Mouse (Mus musculus) layer of hippocampus, adult 9-10 months (tissue): ENCODE results near the gene Aaas.
"Not testable (repeated sequence)": the region's sequence is repeated elsewhere in the genome, so short reads cannot be mapped to it uniquely, and the experiment has no call there.

Experiments
- DNase-seq: peaks from one replicate; pipeline ENCODE4 v3.0.0; 2022; ENCODE audit warnings: low spot score

Aaas gene

DNA sequence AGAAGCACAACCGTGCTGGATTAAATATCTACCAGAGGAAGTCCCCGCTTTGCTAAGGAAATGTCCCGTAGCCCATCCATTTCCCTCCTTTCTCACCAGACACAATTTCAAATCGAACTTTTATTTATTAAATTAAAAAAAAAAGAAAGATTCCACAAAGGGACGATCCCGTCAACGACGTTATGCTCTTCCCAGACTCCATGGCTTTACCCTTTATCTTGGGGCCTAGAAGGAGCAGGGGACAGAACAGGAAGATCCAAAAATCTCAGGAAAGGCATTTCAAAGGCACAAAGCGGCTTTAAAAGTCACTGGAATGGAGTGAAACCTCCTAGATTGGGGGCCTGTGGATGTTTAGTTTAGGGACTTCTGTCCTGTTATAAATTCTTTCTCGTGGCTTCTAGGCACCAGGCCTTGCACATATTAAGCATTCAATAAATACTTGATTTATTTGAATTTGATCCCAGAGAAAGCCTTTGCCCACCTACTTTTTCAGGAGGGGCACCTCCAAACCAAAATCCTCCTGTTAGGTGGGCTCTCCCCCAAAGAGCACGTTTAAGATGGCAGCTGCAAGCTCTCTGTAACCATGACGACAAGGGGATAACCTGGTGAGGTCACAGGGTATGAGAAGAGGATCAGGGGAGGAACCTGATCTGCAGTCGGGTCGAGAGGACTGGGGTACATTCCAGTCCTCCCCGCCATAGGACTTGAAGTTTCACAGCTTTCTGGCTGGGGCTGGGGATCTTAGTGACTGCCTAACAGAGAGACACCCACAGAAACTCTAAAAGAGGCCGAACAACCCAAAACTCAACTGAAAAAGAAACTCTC, 6.1 kb upstream of the Aaas start:
- DNase-seq, result no peak

DNA sequence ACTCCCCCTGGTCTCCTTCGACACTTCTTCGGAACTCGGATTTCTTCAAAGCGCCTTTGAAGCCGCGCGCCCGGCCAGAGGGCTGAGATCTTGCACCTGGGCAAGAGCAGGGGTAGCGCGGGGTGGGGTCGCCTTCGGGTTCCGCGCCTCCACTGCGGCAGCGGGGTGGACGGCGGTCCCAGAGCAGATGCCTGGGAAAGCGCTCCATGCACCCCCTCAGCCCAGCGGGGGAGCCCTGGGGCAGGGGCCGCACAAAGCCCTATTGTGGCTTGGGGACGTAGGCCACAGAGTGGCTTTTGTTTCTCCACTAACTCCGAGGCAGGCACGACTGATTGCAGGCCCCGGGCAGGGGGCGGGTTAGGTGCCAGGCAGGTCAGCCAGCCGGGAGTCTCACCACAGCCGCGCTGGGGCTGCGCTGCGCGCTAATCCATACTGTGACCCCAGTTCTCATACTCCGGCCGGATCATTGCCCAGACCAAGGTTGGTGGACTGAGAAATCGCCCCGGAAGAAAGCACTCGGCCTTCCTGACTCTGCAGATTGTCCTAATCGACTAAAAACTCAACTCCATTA, 5.4 kb upstream of the Aaas start:
- no peak for DNase-seq

DNA sequence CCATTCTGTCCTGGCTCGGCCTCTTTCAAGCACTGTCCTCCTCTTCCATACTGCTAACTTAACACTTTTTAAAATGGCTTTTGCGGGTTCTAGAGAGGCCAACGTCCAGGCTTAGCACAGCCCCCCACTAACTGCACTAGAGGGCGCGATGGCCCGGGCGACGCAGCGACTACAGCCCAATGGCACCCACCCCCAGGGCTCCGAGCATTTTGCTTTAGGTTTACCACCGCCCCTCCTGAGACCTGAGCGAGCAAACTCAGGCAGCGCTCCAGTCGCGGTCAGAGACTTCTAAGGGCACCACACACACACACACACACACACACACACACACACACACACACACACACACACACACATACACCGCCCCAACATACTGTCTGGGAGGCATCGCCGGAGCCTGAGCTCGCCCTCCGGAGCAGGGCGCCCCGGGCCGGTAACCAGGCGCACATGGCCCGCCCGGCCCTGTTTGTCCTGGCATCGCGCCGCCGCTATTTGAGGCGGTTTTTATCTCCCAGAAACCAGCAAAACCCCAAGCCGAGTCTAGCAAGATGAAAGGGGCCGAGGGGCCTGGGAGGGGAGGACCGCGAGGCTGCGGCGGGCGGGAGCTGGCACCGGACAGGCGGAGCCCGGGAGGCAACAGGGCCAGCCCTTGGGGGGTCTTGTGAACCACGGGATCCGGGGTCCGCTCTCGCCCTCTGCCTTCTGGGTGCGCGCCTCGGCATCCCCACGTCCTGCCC, 4.7 kb upstream of the Aaas start:
- no peak for DNase-seq

DNA sequence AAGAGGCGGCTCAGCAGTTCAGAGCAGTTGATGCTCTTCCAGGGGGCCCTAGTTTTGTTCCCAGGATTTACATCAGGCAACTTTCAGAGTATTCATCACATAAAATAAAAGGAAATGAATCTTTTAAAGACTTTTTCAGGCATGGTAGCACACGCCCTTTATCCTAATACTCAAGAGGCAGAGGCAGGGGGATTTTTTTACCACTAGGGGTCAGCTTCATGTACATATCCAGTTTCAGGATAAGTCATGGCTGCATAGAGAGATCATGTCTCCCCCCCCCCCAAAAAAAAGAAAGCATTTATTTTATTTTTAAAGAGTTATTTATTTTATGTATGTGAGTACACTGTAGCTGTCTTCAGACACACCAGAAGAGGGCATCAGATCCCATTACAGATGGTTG, 3.4 kb upstream of the Aaas start:
- no peak for DNase-seq

DNA sequence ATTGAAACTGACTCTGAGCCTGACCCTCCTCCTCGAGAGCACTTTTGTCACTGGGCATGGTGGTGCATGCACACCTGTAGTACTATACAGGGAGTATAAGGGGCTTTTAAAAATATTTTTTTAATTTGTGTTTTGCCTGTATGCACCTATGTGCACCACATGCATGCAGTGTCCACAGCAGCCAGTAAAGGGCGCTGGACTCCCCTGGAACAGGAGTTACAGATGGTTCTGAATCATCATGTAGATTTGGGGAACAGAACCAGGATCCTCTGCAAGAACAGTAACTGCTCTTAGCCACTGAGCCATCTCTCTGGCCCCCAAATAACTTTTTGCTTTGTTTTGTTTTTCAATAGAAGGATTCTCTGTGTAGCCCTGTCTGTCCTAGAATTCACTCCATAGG, 1.6 kb upstream of the Aaas start:
- no peak for DNase-seq

DNA sequence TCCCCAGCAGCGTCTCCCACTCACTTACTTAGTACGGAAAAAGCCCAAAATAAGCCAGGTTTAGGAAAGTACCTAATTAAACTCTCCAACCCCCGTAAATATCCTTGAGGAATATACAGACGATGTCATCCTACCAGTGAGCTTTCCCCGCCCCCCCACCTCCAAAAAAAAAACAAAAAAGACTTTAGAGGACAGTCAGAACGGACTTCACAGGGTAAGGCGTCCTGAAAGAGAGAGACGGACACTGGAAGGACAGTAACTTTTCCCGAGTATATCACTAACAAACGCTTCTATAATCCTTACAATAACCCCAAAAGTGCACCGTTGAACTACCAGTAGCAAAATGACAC, 346 bp upstream of the Aaas start:
- no peak for DNase-seq

DNA sequence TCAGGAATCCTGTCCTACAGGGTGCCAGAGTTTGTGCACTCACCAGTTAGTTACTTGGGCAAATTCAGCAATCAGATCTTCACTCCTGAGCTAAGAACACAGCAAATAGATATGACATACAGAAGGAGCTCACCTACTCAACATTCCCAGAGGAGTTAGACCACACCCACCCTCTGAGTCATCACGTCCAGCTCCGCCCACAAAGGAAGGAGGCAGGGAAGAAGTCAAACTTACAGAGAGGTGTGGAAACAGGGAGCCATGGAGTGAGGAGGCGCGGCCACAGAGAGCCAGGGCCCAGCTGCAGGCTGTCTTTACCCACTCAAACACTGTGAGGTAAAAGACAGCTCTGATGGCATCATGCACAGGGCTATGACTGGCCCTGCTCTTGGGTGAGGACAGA, 4.1 kb downstream of the Aaas start:
- no peak for DNase-seq

DNA sequence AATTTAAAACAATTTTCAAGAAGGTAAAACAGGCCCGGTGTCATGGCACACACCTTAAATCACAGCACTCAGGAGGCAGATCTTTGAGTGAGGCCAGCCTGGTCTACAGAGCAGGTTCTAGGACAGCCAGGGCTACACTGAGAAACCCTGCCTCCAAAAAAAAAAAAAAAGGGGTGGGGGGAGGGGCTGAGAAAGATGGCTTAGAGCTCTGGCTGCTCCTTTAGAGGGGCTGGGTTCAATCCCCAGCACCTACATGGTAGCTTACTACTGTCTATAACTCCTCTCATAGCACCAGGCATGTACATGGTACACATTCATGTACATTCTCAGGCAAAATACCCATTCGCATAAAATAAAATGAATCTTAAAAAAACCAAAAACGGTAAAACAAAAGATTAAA, 6.1 kb downstream of the Aaas start:
- no peak for DNase-seq

DNA sequence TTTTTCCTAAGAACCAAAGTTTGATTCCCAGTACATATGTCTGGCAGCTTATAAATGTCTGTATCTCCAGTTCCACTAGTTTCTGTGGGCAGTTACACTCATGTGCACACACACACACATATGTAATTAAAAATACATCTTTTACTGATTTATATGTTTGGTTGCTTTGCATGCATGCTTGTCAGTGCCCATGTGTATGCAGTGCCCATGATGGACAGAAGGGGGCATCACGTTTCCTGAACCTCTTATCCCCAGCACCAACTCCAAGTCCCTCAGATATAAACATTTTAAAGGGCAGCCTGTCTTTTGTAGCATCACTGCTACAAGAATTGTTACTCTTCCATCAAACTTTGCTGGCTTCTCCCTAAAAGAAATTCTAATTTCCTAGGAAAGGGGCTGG, 9.0 kb downstream of the Aaas start:
- DNase-seq, result no peak

DNA sequence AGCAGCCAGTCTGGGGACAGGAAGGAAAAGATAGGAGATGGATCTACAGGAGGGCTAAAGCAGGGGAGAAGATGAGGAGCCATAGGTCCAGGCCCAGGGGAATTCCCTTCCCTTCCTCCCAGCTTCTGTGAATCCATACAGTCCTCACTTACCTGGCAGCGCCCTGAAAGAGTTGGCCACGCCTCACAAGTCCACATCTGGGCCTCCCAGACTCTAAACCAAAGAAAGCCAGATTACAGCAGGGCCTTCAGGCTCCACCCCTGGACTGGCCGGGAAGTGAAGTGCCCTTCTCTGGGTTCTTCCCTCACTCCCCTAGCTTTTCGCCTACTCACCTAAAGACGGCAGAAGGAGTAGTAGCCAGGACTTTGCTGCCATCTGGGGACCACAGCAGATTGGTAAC, 11.0 kb downstream of the Aaas start:
- no peak for DNase-seq

DNA sequence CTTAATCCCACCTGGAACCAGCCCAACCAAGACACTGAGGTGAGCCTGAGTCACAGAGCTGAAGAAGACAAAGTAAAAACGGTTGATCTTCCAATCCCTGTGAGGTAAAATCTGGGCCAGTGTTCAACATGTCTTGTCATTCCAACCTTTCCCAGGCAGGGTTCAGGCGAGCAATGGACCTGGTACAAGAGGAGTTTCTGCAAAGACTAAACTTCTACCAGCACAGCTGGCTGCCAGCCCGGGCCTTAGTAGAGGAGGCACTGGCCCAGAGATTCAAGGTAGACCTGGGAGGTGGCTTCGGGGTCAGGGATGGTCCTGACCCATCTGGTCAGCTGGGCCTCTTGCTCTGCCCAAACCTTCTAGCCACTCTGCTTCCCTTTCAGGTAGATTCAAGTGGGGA, 13.6 kb downstream of the Aaas start:
- DNase-seq, result no peak

DNA sequence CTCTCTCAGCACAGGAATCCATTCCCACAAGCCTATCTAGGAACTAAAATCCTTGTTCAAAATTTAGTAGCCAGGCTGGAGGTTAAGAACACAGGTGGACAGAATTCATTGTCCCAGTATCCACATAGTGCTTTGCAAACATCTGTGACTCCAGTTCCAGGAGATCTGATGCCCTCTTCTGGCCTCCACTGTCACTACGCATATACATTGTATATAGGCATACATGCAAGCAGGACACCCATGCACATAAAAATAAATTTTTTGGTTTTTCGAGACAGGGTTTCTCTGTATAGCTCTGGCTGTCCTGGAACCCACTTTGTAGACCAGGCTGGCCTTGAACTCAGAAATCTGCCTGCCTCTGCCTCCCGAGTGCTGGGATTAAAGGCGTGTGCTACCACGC, 14.6 kb downstream of the Aaas start:
- DNase-seq, result not testable (repeated sequence)

DNA sequence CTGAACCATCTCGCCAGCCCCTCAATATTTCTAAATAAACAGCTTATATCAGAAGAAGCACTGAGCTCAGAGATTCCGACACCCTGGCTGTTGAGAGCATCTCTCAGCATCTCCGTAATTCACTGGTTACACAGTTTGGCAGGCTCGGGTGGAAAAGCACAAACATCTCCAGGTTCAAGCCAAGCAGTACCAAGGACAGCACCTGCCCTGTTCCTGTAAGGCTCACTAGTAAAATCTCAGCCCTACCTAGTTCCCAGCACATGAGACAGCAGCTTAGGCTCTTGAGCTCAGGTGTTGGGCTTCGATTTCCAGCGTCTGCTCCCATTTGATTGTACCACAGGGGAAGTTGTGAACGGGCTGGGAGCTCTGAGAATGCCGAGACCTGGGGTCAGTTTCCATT, 15.3 kb downstream of the Aaas start:
- no peak for DNase-seq

DNA sequence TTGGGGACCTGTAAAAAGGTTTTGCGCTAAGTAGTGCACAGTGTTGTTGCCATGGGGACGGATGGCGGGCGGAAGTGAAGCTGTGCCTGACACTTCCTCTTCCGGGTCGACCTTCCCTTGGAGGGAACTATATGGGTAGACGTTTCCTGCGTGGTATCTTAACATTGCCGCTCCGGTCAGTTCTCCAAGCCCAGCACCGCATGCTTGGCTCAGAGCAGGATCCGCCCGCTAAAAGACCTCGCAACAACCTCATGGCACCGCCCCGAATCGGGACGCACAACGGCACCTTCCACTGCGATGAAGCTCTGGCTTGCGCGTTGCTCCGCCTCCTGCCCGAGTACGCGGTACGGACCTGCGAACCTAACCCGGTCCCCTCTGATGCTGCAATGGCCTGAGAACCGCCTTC, 19.0 kb downstream of the Aaas start, which contains the start of gene Myg1:
Myg1 (plus strand) TSS at position 100 of the 406 bp plus-strand sequence.
- no peak for DNase-seq

DNA sequence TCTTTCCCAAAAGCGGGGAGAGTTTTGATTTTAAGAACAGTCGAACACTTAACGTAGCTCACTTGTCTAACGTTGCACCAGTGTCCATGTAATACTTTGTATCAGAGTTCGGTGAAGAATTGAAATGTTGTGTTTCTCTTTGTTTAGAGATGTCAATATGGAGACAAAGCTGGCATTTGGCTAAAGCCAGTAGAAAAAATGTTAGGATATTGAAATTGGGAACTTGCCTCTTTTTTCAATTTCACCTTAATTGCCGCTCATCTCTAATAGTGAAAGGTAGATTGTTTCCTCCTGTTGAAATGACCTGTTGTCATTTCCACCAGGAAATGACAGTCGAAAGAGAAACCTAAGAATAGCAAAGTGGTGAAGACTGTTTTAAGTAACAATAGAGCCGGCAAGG, 23.7 kb downstream of the Aaas start:
- no peak for DNase-seq

DNA sequence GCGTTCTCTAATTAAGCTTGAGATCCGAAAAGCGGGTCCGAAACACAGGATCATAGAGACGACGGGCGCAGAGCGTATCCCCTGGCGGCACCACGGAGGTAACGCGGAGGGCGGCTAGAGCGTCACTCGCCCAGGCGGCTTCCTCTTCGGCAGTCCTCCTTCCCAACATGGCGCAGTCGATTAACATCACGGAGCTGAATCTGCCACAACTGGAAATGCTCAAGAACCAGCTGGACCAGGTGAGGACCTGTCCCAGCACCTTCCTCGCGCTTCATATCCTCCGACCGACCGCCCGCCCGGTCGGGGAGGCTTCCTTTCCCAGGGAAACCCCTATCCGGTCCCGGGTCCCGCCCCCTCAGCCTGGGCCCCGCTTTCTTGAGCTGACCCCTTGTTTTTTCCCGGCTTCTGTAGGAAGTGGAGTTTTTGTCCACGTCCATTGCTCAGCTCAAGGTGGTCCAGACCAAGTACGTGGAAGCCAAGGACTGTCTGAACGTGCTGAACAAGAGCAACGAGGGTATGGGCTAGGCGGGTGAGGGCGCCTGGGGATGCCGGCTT, 24.5 kb downstream of the Aaas start, which contains the start of gene Pfdn5:
Pfdn5 (plus strand) TSS at position 95 of the 555 bp plus-strand sequence.
- DNase-seq, result peak; percentile 61

DNA sequence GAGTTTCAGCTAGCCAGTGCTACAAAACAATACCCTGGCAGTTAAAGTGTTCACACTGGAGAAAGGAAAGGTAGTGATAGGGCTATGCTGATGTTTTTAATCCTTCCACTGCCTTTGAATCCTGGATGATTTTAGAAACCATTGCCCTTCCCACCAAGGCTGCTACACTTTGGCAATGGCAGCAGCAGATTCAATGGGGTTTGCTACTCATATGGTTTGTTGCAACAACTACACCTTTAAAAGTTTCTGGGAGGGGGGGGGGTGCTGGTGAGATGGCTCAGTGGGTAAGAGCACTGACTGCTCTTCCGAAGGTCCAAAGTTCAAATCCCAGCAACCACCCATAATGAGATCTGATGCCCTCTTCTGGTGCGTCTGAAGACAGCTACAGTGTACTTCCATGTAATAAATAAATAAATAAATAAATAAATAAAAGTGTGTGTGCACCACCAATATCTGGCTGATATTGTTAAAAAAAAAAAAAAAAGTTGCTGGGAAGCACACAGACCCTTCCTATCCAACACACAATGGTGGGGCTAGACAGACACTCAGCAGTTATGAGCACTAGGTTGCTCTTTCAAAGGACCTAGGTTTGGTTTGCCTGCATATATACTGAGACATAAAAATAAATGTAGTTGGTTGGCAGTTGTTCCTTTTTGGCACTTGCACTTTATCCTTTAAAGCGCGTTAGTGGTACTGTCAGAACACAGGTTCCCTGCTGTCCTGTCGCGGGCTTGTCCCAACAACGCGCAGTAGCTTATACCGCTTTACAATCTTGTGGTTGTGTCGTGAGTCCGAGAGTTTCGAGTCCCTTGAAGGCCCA, 25.7 kb downstream of the Aaas start:
- DNase-seq, result no peak

DNA sequence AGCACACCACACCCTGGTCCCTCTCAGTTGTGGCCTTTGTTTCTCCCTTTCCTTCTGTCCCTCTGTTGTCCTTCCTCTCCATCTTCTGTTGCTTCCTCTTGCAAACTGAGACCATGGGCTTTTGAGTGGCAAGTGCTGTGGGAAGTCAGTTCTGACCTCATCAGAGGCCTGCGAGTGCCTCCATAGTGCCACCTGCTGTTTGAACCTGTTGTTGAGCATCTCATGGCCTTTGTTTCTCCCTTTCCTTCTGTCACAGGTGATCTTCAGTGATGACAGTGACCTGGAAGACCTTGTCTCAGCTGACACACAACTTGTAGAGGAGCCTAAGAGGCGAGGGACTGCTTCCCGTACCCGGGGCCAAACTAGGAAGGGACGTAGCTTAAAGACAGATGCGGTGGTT, 34.3 kb downstream of the Aaas start:
- DNase-seq, result peak; percentile 70

DNA sequence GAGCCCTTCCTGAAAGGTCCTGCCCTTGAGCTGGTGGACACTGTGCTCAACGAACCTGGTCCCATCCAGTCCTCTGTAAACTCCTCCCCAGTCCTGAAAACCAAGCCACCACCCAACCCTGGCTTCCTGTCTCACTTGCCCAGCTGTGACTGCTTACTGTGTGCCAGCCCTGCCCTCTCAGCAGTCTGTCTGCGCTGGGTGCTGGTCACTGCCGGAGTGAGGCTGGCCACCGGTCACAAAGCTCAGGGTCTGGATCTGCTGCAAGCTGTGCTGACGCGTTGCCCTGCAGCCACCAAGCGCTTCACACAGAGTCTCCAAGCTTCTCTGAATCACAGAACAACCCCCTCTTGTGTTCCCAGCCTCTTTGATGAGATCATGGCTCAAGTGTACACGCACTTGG, 35.3 kb downstream of the Aaas start:
- DNase-seq, result no peak

DNA sequence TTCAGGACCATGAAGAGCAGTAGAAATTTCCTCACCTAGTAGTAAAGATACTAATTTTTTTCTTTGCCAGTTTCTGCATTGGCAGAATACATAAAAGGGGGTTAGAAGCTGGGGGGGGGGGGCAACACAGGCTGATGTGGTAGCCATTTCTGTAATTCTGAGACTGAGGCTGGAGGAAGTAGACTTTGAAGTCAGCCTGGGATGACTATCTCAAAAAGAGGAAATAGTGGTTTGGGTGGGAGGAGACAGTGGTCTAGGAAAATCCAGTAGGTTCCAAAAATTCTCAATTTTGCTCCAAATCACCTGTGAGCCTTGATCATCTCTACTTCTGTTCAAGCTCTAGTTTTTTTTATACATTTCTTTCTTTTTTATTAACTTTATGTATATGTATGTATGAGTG, 39.1 kb downstream of the Aaas start:
- no peak for DNase-seq

DNA sequence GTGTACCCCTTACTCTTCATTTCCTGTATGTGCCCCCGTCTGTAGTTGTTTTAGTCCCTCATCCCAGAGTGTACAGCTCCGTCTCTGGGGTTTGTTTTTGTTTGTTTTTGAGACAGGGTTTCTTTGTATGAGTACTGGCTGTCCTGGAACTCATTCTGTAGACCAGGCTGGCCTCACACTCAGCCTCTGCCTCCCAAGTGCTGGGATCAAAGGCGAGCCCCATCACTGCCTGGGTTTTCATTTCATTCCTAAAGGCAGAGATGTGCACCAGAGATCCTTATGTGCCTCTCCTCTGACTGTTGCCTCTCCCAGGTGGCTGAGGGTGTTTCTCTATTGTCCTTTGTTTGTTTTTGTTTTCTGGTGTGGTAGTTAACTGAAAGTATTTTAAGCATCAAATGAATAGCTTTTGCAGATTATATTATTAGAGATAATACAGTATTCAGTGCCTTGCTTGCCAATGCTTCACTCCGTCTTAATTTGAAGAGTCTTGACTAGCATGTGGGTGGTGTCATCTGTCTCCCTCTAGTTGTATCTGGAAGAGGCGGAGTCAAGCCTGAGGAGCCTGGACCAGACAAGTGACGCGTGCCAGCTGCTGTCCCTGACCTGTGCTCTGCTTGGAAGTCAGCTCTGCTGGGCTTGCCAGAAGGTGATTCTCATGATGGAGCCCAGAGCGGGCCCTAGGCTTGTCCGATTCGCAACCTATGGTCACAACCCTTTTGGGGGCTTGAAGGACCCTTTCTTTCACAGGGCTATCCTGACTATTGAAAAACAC, 40.3 kb downstream of the Aaas start:
- no peak for DNase-seq
